Mouse (Mus musculus) forebrain, postnatal 0 days (tissue): ENCODE measurements around the gene Atp6v0a4. TPM values are rescaled to one million over a fixed set of nuclear protein-coding genes. Genes with fewer than 3 reads are reported as not detected.

Experiments
- ATAC-seq: fragments of 200-750 bp; cut with Nextera tagmentation; 2 replicates; pipeline ENCODE4 v1.8.0; 2017; ENCODE audit warnings: mild to moderate bottlenecking, moderate library complexity
- DNase-seq: peaks from one replicate; pipeline ENCODE4 v3.0.0-alpha.2; 2015
- H3K27ac ChIP-seq: fragments of 300-500 bp; sonication (generic); 2 replicates; pipeline ENCODE4 v1.5.1; 2014; ENCODE audit warnings: low read depth, mild to moderate bottlenecking, antibody characterized with exemption, low read length, moderate library complexity, mixed read lengths
- H3K27me3 ChIP-seq: fragments of 300-500 bp; sonication (generic); 2 replicates; pipeline ENCODE4 v1.6.1; 2014; ENCODE audit warnings: mild to moderate bottlenecking, low read length, mixed read lengths; ENCODE audit not compliant: insufficient read depth
- H3K36me3 ChIP-seq: fragments of 300-500 bp; sonication (generic); 2 replicates; pipeline ENCODE4 v1.6.1; 2014; ENCODE audit warnings: mild to moderate bottlenecking, moderate library complexity; ENCODE audit not compliant: insufficient read depth
- H3K4me1 ChIP-seq: fragments of 300-500 bp; sonication (generic); 2 replicates; pipeline ENCODE4 v1.6.1; 2014; ENCODE audit warnings: antibody characterized with exemption; ENCODE audit not compliant: insufficient read depth
- H3K4me2 ChIP-seq: fragments of 300-500 bp; sonication (generic); 2 replicates; pipeline ENCODE4 v1.6.1; 2014; ENCODE audit warnings: low read depth, mild to moderate bottlenecking, moderate library complexity
- H3K4me3 ChIP-seq: fragments of 300-500 bp; sonication (generic); 2 replicates; pipeline ENCODE4 v1.5.1; 2014; ENCODE audit warnings: low read depth, low read length, mixed read lengths
- H3K9ac ChIP-seq: fragments of 300-500 bp; sonication (generic); 2 replicates; pipeline ENCODE4 v1.6.1; 2014; ENCODE audit warnings: mild to moderate bottlenecking
- H3K9me3 ChIP-seq: fragments of 300-500 bp; sonication (generic); 2 replicates; pipeline ENCODE4 v1.6.1; 2016; ENCODE audit warnings: low read length
- CTCF ChIP-seq: sonication (generic); IDR thresholded peaks from 2 replicates; pipeline ENCODE4 v1.5.1; 2016; ENCODE audit warnings: antibody characterized with exemption, control low read depth, low read depth
- WGBS: fragments of 180-500 bp; shearing (Covaris S2); extraction: QIAGEN DNeasy Blood & Tissue Kit; methylation state at CpG from one replicate; pipeline ENCODE4 v1.1.7; 2014; 5-methylcytosine and 5-hydroxymethylcytosine counted together
- polyA plus RNA-seq: library from polyadenylated mRNA; unstranded; fragments of >200 nt; fragmentation: Nextera tagmentation; extraction: Ambion mirVana; gene quantifications from 2 replicates; pipeline ENCODE4 v1.2.1, GENCODE M21; 2015
- total RNA-seq: library from RNA; depleted of rRNA; stranded (reverse); fragments of >200 nt; gene quantifications from 2 replicates; pipeline ENCODE4 v1.2.3, GENCODE M21; 2014

Atp6v0a4 gene
- total and polyA plus RNA-seq, 2 experiments from 2014 or later = 0.15 to 0.33 TPM

GRCm38 (mm10) chr6:38125462-38125861, 1.1 kb upstream of the Atp6v0a4 start:
- no peaks in the 10 kb centered on the region for H3K27me3 ChIP-seq
- DNase-seq = no peak
- H3K4me3 ChIP-seq = no peak overlapping the region
- no peak overlapping the region for H3K4me2 ChIP-seq
- no peak overlapping the region for H3K27ac ChIP-seq
- H3K36me3 ChIP-seq = peaks cover 47% of the 10 kb centered on the region
- no peak for TF ChIP-seq CTCF
- no peaks in the 10 kb centered on the region for H3K9me3 ChIP-seq
- no peaks in the 10 kb centered on the region for H3K4me1 ChIP-seq
- WGBS = 93% methylated on average over 3 of the region's 3 CpGs
- H3K9ac ChIP-seq = no peak overlapping the region
- no peak for ATAC-seq

GRCm38 (mm10) chr6:38124882-38125281, 496 bp upstream of the Atp6v0a4 start:
- Histone ChIP-seq H3K27me3 (no peaks in the 10 kb centered on the region), H3K4me1 (no peaks in the 10 kb centered on the region), H3K36me3 (peaks cover 41% of the 10 kb centered on the region), H3K4me2 (no peak overlapping the region), H3K4me3 (no peak overlapping the region), H3K27ac (no peak overlapping the region), H3K9me3 (no peaks in the 10 kb centered on the region), H3K9ac (no peak overlapping the region)
- no peak for TF ChIP-seq CTCF
- WGBS = 94% methylated on average over 5 of the region's 5 CpGs
- ATAC-seq (no peak), DNase-seq (no peak)

GRCm38 (mm10) chr6:38123471-38124206, 747 bp downstream of the Atp6v0a4 start:
- ATAC-seq (peak; percentile 56), DNase-seq (no peak)
- Histone ChIP-seq H3K4me3 (no peak overlapping the region), H3K27ac (no peak overlapping the region), H3K4me1 (no peaks in the 10 kb centered on the region), H3K27me3 (no peaks in the 10 kb centered on the region), H3K9ac (no peak overlapping the region), H3K4me2 (no peak overlapping the region), H3K9me3 (no peaks in the 10 kb centered on the region), H3K36me3 (peaks cover 37% of the 10 kb centered on the region)
- 77% methylated on average over 18 of the region's 18 CpGs for WGBS
- TF ChIP-seq CTCF = no peak

- Histone ChIP-seq H3K36me3 (peaks cover 29% of the 10 kb centered on the region), H3K9ac (no peak overlapping the region), H3K4me2 (no peak overlapping the region), H3K27me3 (no peaks in the 10 kb centered on the region), H3K27ac (no peak overlapping the region), H3K4me3 (no peak overlapping the region), H3K9me3 (no peaks in the 10 kb centered on the region), H3K4me1 (no peaks in the 10 kb centered on the region)
- TF ChIP-seq CTCF = no peak
- DNase-seq (no peak), ATAC-seq (no peak)
- WGBS = 73% methylated on average over 6 of the region's 6 CpGs
Measured at GRCm38 (mm10) chr6:38122791-38123190, 1.6 kb downstream of the Atp6v0a4 start.

- Histone ChIP-seq H3K27ac (no peak overlapping the region), H3K27me3 (no peaks in the 10 kb centered on the region), H3K9ac (no peak overlapping the region), H3K9me3 (no peaks in the 10 kb centered on the region), H3K36me3 (peaks cover 19% of the 10 kb centered on the region), H3K4me3 (no peak overlapping the region), H3K4me1 (no peaks in the 10 kb centered on the region), H3K4me2 (no peak overlapping the region)
- ATAC-seq = no peak
- no peak for DNase-seq
- 86% methylated on average over 5 of the region's 5 CpGs for WGBS
- TF ChIP-seq CTCF = no peak
Measured at GRCm38 (mm10) chr6:38121843-38122242, 2.5 kb downstream of the Atp6v0a4 start.

GRCm38 (mm10) chr6:38120681-38121371, 3.6 kb downstream of the Atp6v0a4 start:
- H3K27ac ChIP-seq = no peak overlapping the region
- no peak for TF ChIP-seq CTCF
- H3K4me1 ChIP-seq = no peaks in the 10 kb centered on the region
- no peaks in the 10 kb centered on the region for H3K9me3 ChIP-seq
- H3K27me3 ChIP-seq = no peaks in the 10 kb centered on the region
- H3K4me3 ChIP-seq = no peak overlapping the region
- no peak for ATAC-seq
- no peak for DNase-seq
- H3K9ac ChIP-seq = no peak overlapping the region
- no peak overlapping the region for H3K4me2 ChIP-seq
- 84% methylated on average over 9 of the region's 9 CpGs for WGBS
- peaks cover 12% of the 10 kb centered on the region for H3K36me3 ChIP-seq

- H3K4me2 ChIP-seq = no peak overlapping the region
- no peak for DNase-seq
- 87% methylated on average over 6 of the region's 6 CpGs for WGBS
- no peak overlapping the region for H3K27ac ChIP-seq
- no peak for ATAC-seq
- no peaks in the 10 kb centered on the region; the same call in 1 of the 2 replicates for H3K36me3 ChIP-seq
- H3K4me3 ChIP-seq = no peak overlapping the region
- H3K9ac ChIP-seq = no peak overlapping the region
- H3K27me3 ChIP-seq = no peaks in the 10 kb centered on the region
- H3K9me3 ChIP-seq = no peaks in the 10 kb centered on the region
- no peak for TF ChIP-seq CTCF
- no peaks in the 10 kb centered on the region for H3K4me1 ChIP-seq
Measured at GRCm38 (mm10) chr6:38118341-38118740, 6.0 kb downstream of the Atp6v0a4 start.
